Mouse (Mus musculus) lung, postnatal 0 days (tissue): ENCODE measurements around the gene Chst8.

Experiments used
- CTCF ChIP-seq: IDR thresholded peaks from 2 replicates; pipeline ENCODE4 v1.5.1; 2016; ENCODE audit warnings: antibody characterized with exemption, mild to moderate bottlenecking
- EP300 ChIP-seq: IDR thresholded peaks from 2 replicates; pipeline ENCODE4 v1.6.1; 2016; ENCODE audit warnings: antibody characterized with exemption, mild to moderate bottlenecking, control low read depth

GRCm38 (mm10) chr7:34757513-34757912 is 55.0 kb downstream of the Chst8 start:
- peak; percentile 30 for TF ChIP-seq CTCF
- TF ChIP-seq EP300, result no peak
